Mouse (Mus musculus) kidney, adult 9 months (tissue): ENCODE data around the gene Tas2r123.

Source experiments
- DNase-seq: peaks from one replicate; pipeline ENCODE4 v3.0.0; 2022

Tas2r123 gene

GRCm38 (mm10) chr6:132846842-132847241 lies at the start of gene Tas2r123:
Gene Tas2r123, plus strand, starts transcription at chr6:132847142.
- DNase-seq = no peak

DNA sequence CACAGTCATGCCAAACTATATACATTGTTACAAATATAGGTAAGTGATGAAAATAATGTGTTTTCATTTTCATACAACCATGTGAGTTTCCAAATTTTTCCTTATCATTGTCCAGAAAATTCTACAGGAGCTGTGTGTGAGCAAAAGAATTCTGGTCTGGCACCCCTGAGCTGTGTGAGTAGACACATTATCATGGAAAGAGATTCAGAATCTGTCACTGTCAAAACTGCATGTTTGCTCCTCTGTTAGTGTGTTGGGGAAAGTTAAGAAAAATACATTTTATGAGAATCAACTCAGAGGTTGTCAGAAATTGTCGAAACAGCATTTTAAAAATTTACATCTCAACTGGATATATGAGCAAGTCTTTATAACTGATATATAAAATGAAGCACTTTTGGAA lies 44.4 kb upstream of the Tas2r123 start, which contains the start of gene Tas2r117:
TSS of gene Tas2r117 (plus strand) at position 301 of the 400 bp plus-strand sequence.
- no peak for DNase-seq

DNA sequence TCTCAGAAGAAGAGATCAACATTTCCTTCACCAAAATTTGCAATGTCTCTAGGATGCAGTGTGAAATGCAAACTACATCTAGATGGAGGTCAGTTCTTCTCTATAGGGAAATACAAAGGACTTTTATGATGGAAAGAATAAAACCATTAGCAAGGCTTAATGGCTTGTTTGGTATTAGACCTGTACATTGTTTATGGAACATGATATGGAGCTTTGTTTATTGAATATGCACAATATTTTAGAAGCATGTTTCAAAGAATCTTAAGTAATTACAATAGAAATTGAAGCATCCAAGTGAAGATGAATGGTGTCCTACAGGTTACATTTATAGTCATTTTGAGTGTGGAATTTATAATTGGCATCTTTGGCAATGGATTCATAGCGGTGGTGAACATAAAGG lies 8.2 kb downstream of the Tas2r123 start, which contains the start of gene Tas2r116:
TSS of gene Tas2r116 (plus strand) at position 301 of the 400 bp plus-strand sequence.
- no peak for DNase-seq

DNA sequence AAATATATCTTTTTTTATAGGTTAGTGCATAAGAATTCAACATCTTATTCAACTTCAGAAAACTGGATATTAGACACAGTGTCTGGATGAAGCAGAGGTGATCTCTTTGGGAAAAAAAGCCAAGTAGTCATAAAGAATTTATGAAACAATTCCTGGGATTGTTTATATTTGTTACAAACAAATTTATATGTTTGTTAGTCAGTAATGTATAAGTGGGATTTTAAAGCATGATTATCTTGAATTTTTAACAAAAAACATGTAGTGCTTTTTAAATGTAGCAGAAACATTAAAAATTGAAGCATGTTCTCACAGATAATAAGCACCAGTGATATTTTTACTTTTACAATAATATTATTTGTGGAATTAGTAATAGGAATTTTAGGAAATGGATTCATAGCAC lies 20.8 kb downstream of the Tas2r123 start, which contains the start of gene Tas2r110:
TSS of gene Tas2r110 (plus strand) at position 301 of the 400 bp plus-strand sequence.
- no peak for DNase-seq

- no peak for DNase-seq
These were observed 45.8 kb downstream of the Tas2r123 start, which contains the start of gene Tas2r113 for GRCm38 (mm10) chr6:132892711-132893110. Gene Tas2r113, plus strand, starts transcription at chr6:132893011.
